ENCODE assay signal across 19 mouse cellular contexts in genomic region chr5:121769827-121770226, GRCm38 (mm10). TPM values are rescaled to one million over a fixed set of nuclear protein-coding genes. Genes with fewer than 3 reads are reported as not detected.
DNase-seq lines count a peak whose midpoint lies in the region; ATAC-seq and TF ChIP-seq lines count a peak whose summit lies in the region.
"Had no signal": no experiment of that assay in that cellular context is flagged by ENCODE, and none has a peak within 500 bp of the region (broad histone marks: within the 10 kb centered on the region; RNA-seq: fewer than 3 reads in every experiment).

No protein-coding gene starts in this region.

- H3K4me2 ChIP-seq in kidney, embryonic 16.5 days (replicated peaks; ENCODE audit: low read depth, low read length), result no peak overlapping the region
- no peak overlapping the region for H3K4me2 ChIP-seq in liver, embryonic 12.5 days
- H3K4me2 ChIP-seq: embryonic facial prominence, embryonic 12.5 days; lung, embryonic 15.5 days; neural tube, embryonic 12.5 days; stomach, embryonic 15.5 days had no signal

- ATAC-seq in kidney, embryonic 16.5 days (ENCODE audit: low FRiP score, low TSS enrichment), result no peak
- ATAC-seq in liver, embryonic 12.5 days, result no peak
- ATAC-seq: hindbrain, embryonic 16.5 days had no signal

- WGBS in kidney, adult 2 months, result 83% methylated on average over 7 of the region's 7 CpGs
- WGBS in kidney, embryonic 16.5 days, result 83% methylated on average over 7 of the region's 7 CpGs
- 84% methylated on average over 7 of the region's 7 CpGs for WGBS in liver, embryonic 12.5 days (ENCODE audit: insufficient replicate concordance)

- no peaks in the 10 kb centered on the region for H3K27me3 ChIP-seq in kidney, adult 2 months (replicated peaks; ENCODE audit: control insufficient read depth, insufficient read depth, low read length)
- no peaks in the 10 kb centered on the region for H3K27me3 ChIP-seq in kidney, embryonic 16.5 days (ENCODE audit: insufficient read depth, low read length)
- H3K27me3 ChIP-seq in liver, embryonic 12.5 days (replicated peaks), result no peaks in the 10 kb centered on the region
- H3K27me3 ChIP-seq: embryonic facial prominence, embryonic 12.5 days; lung, embryonic 15.5 days; neural tube, embryonic 12.5 days; stomach, embryonic 15.5 days had no signal

- no peak for TF ChIP-seq POLR2A in kidney, adult 2 months (IDR thresholded peaks at IDR 0.05; ENCODE audit: low read depth, low read length)

- no peaks in the 10 kb centered on the region for H3K9me3 ChIP-seq in kidney, embryonic 16.5 days (ENCODE audit: low read length)
- H3K9me3 ChIP-seq in liver, embryonic 12.5 days (replicated peaks), result no peaks in the 10 kb centered on the region
- H3K9me3 ChIP-seq: embryonic facial prominence, embryonic 12.5 days; lung, embryonic 15.5 days; midbrain, embryonic 10.5 days; neural tube, embryonic 12.5 days; stomach, embryonic 15.5 days had no signal

- H3K4me1 ChIP-seq in kidney, adult 2 months (ENCODE audit: control insufficient read depth, insufficient read depth, low read length), result no peaks in the 10 kb centered on the region
- no peaks in the 10 kb centered on the region for H3K4me1 ChIP-seq in kidney, embryonic 16.5 days (ENCODE audit: insufficient read depth, low read length)
- peaks cover 29% of the 10 kb centered on the region for H3K4me1 ChIP-seq in liver, embryonic 12.5 days
- H3K4me1 ChIP-seq: embryonic facial prominence, embryonic 12.5 days; lung, embryonic 15.5 days; midbrain, embryonic 10.5 days; neural tube, embryonic 12.5 days; stomach, embryonic 15.5 days had no signal

- intact Hi-C loops in heart, postnatal 25 days (cut with DNase I), result no loop called here

- H3K9ac ChIP-seq in kidney, embryonic 16.5 days (replicated peaks; ENCODE audit: low read length), result no peak overlapping the region
- no peak overlapping the region for H3K9ac ChIP-seq in liver, embryonic 12.5 days
- H3K9ac ChIP-seq: embryonic facial prominence, embryonic 12.5 days; lung, embryonic 15.5 days; neural tube, embryonic 12.5 days; stomach, embryonic 15.5 days had no signal

- H3K36me3 ChIP-seq in kidney, adult 2 months (ENCODE audit: control insufficient read depth, insufficient read depth, low read length), result peaks cover 2% of the 10 kb centered on the region
- peaks cover 18% of the 10 kb centered on the region for H3K36me3 ChIP-seq in kidney, embryonic 16.5 days (ENCODE audit: insufficient read depth, low read length)
- peaks cover 52% of the 10 kb centered on the region for H3K36me3 ChIP-seq in liver, embryonic 12.5 days

- H3K27ac ChIP-seq in kidney, adult 2 months (ENCODE audit: insufficient read depth, low read depth, low read length), result no peak overlapping the region
- H3K27ac ChIP-seq in kidney, embryonic 16.5 days (ENCODE audit: low read length), result no peak overlapping the region
- no peak overlapping the region for H3K27ac ChIP-seq in liver, embryonic 12.5 days
- H3K27ac ChIP-seq: embryonic facial prominence, embryonic 12.5 days; lung, embryonic 15.5 days; midbrain, embryonic 10.5 days; neural tube, embryonic 12.5 days; stomach, embryonic 15.5 days had no signal

- no peak for TF ChIP-seq CTCF in kidney, adult 2 months (conservative IDR thresholded peaks at IDR 0.05; ENCODE audit: insufficient read depth, insufficient read length, low read depth, low read length)

- H3K4me3 ChIP-seq in kidney, adult 2 months (ENCODE audit: insufficient read depth, low read depth, low read length), result no peak overlapping the region
- no peak overlapping the region for H3K4me3 ChIP-seq in kidney, embryonic 16.5 days (ENCODE audit: low read length)
- H3K4me3 ChIP-seq in liver, embryonic 12.5 days, result no peak overlapping the region
- H3K4me3 ChIP-seq: embryonic facial prominence, embryonic 12.5 days; lung, embryonic 15.5 days; midbrain, embryonic 10.5 days; neural tube, embryonic 12.5 days; stomach, embryonic 15.5 days had no signal

- DNase-seq in kidney, adult 2 months, result peak; percentile 15
- peak; percentile 46 for DNase-seq in testis, postnatal 10 days (ENCODE audit: low spot score)
- DNase-seq in testis, postnatal 14 days (ENCODE audit: low spot score), result no peak
- DNase-seq in heart, postnatal 25 days (ENCODE audit: low spot score), result peak; percentile 16
- peak; percentile 73 for DNase-seq in lung, postnatal 36 days
- DNase-seq in layer of hippocampus, adult 11-12 months (ENCODE audit: low spot score), result no peak
- DNase-seq: adrenal gland, postnatal 25 days; cerebellum, adult 8-10 months; kidney, adult 8-10 months; liver; thymus, postnatal 25 days had no signal

RNA-seq across cellular contexts. Expression of gene Atxn2, which starts 58.7 kb away (rescaled TPM):
- polyA plus RNA-seq in kidney, adult 2 months (2012; rRNA removed), result 111 and 112 TPM in 2 replicates
- polyA plus RNA-seq in kidney, embryonic 16.5 days (2015; fragmentation: Nextera tagmentation; extraction: Ambion mirVana), result 38.9 and 56.5 TPM in 2 replicates
- total RNA-seq in heart, postnatal 25 days (2021), result 100 to 1,000 TPM; 148 to 159 TPM
- polyA plus RNA-seq in liver, embryonic 12.5 days (2016; fragmentation: Nextera tagmentation; extraction: Ambion mirVana), result 40.5 and 40.8 TPM in 2 replicates

Comparison
In these comparisons a context has a peak if more than half of its experiments do, and no peak if none do; other contexts are left out.
1. DNase-seq: peak in kidney, adult 2 months (single experiment), testis, postnatal 10 days (single experiment), heart, postnatal 25 days (single experiment) and lung, postnatal 36 days (single experiment); none in testis, postnatal 14 days (single experiment) and layer of hippocampus, adult 11-12 months (single experiment).